Mouse (Mus musculus) hindbrain, embryonic 10.5 days (tissue): ENCODE measurements around the gene Kmt2a. TPM values are rescaled to one million over a fixed set of nuclear protein-coding genes. Genes with fewer than 3 reads are reported as not detected.

ENCODE experiments used
- DNase-seq: peaks from one replicate; pipeline ENCODE4 v3.0.0-alpha.2; 2017; ENCODE audit warnings: low spot score
- H3K27ac ChIP-seq: fragments of 300-500 bp; sonication (generic); 2 replicates; pipeline ENCODE4 v1.5.1; 2016; ENCODE audit warnings: mild to moderate bottlenecking, moderate library complexity
- H3K27me3 ChIP-seq: fragments of 300-500 bp; sonication (generic); 2 replicates; pipeline ENCODE4 v1.6.1; 2016; ENCODE audit warnings: mild to moderate bottlenecking; ENCODE audit not compliant: poor library complexity, insufficient read depth, severe bottlenecking
- H3K36me3 ChIP-seq: fragments of 300-500 bp; sonication (generic); 2 replicates; pipeline ENCODE4 v1.6.1; 2016; ENCODE audit warnings: mild to moderate bottlenecking, moderate library complexity
- H3K4me1 ChIP-seq: fragments of 300-500 bp; sonication (generic); replicated peaks from 2 replicates; pipeline ENCODE4 v1.6.1; 2016; ENCODE audit warnings: mild to moderate bottlenecking
- H3K4me3 ChIP-seq: fragments of 300-500 bp; sonication (generic); 2 replicates; pipeline ENCODE4 v1.5.1; 2016; ENCODE audit warnings: mild to moderate bottlenecking, moderate library complexity
- H3K9me3 ChIP-seq: fragments of 300-500 bp; sonication (generic); 2 replicates; pipeline ENCODE4 v1.6.1; 2016; ENCODE audit warnings: mild to moderate bottlenecking, moderate library complexity
- WGBS: fragments of 180-500 bp; shearing (Covaris S2); methylation state at CpG from one replicate; pipeline ENCODE4 v1.1.7; 2016; 5-methylcytosine and 5-hydroxymethylcytosine counted together
- polyA plus RNA-seq: library from polyadenylated mRNA; unstranded; fragments of >200 nt; fragmentation: Nextera tagmentation; extraction: Ambion mirVana; gene quantifications from 2 replicates; pipeline ENCODE4 v1.2.1, GENCODE M21; 2016

Kmt2a gene
- polyA plus RNA-seq, 1 experiment from 2014 or later, result 18.2 TPM

DNA sequence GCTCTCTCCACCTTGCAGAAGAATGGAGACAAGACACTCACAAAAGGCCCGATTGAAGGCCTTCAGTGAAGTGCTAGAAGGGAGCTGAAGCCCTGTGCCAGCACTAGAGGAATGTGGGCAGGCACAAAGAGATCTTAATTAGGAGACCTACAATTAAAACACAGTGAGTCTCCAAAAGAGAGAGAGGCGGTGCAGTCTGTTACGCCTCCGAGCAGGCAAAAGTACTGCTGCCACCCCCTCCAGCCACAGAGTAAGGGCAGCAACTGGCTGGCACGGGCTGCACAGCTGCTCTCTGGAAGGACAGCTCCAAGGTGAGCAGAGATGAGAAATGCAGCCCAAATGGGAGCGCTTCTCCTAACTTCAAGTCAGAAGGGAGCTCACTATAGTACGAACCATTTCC is 5.6 kb downstream of the Kmt2a start:
- no peaks in the 10 kb centered on the region for H3K9me3 ChIP-seq
- DNase-seq, result no peak
- peaks cover 54% of the 10 kb centered on the region for H3K4me1 ChIP-seq
- no peak overlapping the region for H3K27ac ChIP-seq
- peaks cover 40% of the 10 kb centered on the region for H3K36me3 ChIP-seq
- H3K27me3 ChIP-seq, result no peaks in the 10 kb centered on the region
- 58% methylated on average over 7 of the region's 7 CpGs for WGBS
- no peak overlapping the region; the same call in 1 of the 2 replicates for H3K4me3 ChIP-seq

DNA sequence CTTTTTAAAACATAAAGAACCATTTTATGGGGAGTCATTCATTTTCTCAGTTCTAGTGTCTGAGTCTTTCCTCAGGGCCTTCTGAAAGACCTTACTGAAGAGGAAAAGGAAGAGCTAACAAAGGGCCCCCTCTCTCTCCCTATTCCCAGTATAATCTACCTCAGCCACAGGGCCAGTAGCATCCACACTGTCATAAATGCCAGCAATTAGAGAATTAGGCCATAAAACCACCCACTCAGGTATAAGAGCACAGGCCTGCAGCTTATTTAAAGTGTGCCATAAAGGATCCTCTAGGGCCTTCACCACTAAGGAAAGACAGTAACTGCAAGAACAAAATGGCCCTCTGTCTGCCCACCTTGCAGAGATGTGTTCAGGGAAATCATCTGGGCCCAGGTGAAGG is 6.9 kb downstream of the Kmt2a start:
- H3K27ac ChIP-seq, result no peak overlapping the region
- no peak for DNase-seq
- no peaks in the 10 kb centered on the region for H3K27me3 ChIP-seq
- H3K36me3 ChIP-seq, result peaks cover 49% of the 10 kb centered on the region
- peaks cover 42% of the 10 kb centered on the region for H3K4me1 ChIP-seq
- H3K9me3 ChIP-seq, result no peaks in the 10 kb centered on the region
- H3K4me3 ChIP-seq, result no peak overlapping the region

DNA sequence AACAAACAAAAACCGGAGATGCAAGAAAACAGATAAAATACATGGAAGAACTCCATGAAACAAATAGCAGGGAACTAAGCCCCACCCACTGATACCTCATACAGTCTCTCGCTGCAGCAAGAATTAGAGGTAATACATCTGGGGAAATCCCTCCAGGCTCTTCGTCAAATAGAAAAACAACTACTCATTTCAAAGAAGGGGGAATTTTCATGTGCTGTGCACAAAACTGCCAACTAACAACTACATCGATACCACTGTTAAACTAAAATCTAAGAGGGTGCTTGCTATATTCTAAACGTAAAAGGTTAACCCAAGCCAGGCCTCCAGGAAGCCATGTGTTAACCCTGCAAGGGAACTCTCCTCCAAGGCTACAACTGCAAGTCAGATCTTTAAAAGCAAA is 7.4 kb downstream of the Kmt2a start:
- peaks cover 51% of the 10 kb centered on the region for H3K36me3 ChIP-seq
- 85% methylated on average over 5 of the region's 5 CpGs for WGBS

DNA sequence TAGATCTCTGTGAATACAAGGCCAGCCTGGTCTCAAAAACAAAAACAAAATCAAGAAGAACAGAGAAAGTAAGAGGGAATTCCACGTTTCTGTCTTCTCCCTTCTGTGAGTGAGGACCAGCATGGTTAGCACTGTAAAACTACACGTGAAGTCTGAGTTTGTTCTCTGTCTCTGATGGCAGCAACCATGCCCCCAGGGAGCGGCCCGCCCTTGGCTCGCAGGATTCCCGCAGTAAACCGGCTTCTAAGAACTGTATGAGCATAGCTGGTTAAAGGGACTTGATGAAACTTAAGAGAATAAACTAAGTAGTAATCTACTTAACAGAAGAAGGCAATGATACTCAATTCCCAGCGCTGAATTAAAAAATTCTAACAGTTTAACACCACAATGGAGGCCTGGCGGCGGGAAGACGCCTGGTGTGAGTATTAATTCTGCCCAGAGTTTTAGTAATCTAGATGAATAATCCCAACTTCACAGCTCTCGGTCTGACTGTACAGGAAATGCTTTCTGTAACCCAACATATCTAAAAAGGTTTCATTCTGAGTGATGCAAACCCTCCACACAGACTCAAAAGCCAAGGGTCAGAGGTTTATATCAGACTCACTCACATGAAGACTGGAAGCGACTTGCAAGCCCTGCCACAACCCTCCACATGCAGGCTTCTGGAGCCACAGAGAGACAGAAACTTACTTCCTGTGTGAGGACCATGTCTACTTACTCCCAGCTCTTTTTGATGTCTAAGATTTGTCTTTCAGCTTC is 12.6 kb downstream of the Kmt2a start:
- no peak overlapping the region for H3K27ac ChIP-seq
- H3K27me3 ChIP-seq, result no peaks in the 10 kb centered on the region
- H3K36me3 ChIP-seq, result peaks cover 72% of the 10 kb centered on the region
- H3K4me3 ChIP-seq, result no peak overlapping the region
- WGBS, result 85% methylated on average over 13 of the region's 13 CpGs
- peaks cover 13% of the 10 kb centered on the region; the same call in 1 of the 2 replicates for H3K4me1 ChIP-seq
- H3K9me3 ChIP-seq, result no peaks in the 10 kb centered on the region
- no peak for DNase-seq

More for the DNA sequence above, 7.4 kb downstream of the Kmt2a start:
- Histone ChIP-seq H3K4me3 (no peak overlapping the region), H3K27ac (no peak overlapping the region), H3K4me1 (peaks cover 36% of the 10 kb centered on the region), H3K9me3 (no peaks in the 10 kb centered on the region), H3K27me3 (no peaks in the 10 kb centered on the region)
- no peak for DNase-seq

DNA sequence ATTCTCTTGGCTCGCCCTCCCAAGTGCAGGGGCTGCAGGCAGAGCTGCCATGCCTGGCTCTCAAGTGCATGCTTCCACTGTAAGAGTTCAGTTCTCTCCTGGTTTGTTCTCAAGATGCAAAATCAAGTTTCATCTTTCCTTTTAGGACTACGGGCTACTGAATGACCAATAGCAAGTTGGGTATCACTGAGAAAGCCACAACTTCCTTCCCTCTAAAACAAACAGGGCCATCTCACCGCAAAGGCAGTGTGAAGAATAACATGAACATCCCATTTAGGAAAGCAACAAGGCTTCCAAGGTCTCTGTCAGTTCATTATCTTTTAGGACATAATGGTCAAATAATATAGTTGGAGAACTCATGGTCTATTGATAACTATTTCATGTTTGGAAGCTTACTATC is 13.4 kb downstream of the Kmt2a start:
- Histone ChIP-seq H3K4me3 (no peak overlapping the region), H3K27me3 (no peaks in the 10 kb centered on the region), H3K36me3 (peaks cover 78% of the 10 kb centered on the region), H3K4me1 (peaks cover 13% of the 10 kb centered on the region; the same call in 1 of the 2 replicates), H3K27ac (no peak overlapping the region), H3K9me3 (no peaks in the 10 kb centered on the region)
- WGBS, result 91% methylated on average over 3 of the region's 3 CpGs
- no peak for DNase-seq

DNA sequence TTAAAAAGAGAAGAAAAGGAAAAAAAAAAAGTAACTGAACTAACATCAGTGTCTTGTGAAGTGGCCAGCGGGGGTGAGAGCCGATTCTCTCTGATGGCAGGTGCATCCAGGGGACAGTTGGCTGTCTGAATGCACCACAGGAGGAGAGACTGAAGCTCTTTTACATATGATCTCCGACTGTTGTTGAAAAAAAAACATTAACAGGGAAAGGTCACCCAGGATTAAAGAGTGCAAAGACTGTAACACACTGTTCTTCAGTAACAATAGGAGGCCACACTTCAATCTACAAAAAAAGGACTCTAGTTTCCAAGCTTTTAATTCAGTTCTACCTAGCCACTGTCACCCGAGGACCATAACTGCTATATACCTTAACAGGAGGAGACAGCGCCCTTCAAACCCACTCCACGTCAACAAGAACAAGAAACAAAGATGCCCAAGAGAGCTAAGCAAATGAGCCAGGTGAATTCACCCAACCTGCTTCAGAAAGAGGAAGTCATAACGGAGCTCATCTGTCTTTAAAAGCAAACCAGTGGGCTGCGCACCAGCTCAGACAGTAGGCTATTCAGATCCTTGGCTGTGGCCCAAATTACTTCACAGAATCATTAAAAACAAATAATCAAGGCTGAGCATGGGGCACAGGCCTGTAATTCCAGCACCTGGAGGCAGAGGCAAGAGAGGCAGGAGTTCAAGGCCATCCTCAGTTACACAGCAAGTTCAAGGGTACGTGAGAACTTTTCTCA is 14.4 kb downstream of the Kmt2a start:
- H3K27me3 ChIP-seq, result no peaks in the 10 kb centered on the region
- no peak overlapping the region for H3K27ac ChIP-seq
- no peak overlapping the region for H3K4me3 ChIP-seq
- H3K4me1 ChIP-seq, result peaks cover 13% of the 10 kb centered on the region; the same call in 1 of the 2 replicates
- WGBS, result 80% methylated on average over 9 of the region's 9 CpGs
- peaks cover 81% of the 10 kb centered on the region for H3K36me3 ChIP-seq
- no peak for DNase-seq
- H3K9me3 ChIP-seq, result no peaks in the 10 kb centered on the region

DNA sequence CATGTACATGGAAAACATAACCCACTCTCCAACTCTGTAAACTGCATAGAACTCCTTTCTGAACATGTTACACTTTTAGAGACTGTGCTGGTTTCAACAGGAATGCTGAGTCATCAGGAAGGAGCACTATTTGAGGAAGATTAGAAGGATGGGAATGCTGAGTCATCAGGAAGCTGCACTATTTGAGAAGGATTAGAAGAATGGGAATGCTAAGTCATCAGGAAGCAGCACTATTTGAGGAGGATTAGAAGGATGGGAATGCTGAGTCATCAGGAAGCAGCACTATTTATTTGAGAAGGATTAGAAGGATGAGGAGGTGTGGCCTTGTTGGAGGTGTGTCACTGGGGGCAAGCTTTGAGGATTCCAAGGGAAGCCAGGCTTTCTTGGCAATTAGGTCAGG is 20.0 kb downstream of the Kmt2a start:
- no peak for DNase-seq
- Histone ChIP-seq H3K4me3 (no peak overlapping the region), H3K27ac (no peak overlapping the region), H3K9me3 (peaks cover 4% of the 10 kb centered on the region; the same call in 1 of the 2 replicates), H3K27me3 (no peaks in the 10 kb centered on the region), H3K36me3 (peaks cover 86% of the 10 kb centered on the region), H3K4me1 (0 out of 2 replicates have a peak, but pooled peaks cover 2% of the 10 kb centered on the region)

DNA sequence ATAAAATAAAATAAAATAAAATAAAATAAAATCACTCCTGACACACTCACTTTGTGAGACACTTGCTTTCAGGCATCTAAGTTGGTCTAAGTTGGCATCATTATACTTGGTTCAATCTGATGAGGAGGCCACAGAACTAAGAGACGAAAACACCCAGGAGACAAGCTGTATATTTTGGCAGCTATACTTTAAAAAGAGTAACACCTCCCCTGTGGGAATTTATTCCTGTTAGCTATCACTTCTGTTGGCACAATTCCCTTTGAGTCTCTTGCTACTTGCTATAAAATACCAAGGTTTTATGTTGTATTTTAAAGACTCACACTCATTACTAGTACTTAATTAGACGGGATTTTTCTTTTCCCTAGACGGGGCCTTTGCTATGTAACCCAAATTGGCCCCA is 22.4 kb downstream of the Kmt2a start:
- Histone ChIP-seq H3K9me3 (peaks cover 4% of the 10 kb centered on the region; the same call in 1 of the 2 replicates), H3K4me1 (no peaks in the 10 kb centered on the region), H3K27ac (no peak overlapping the region), H3K27me3 (no peaks in the 10 kb centered on the region), H3K4me3 (no peak overlapping the region), H3K36me3 (peaks cover 64% of the 10 kb centered on the region)
- 95% methylated on average over 3 of the region's 3 CpGs for WGBS
- DNase-seq, result no peak

DNA sequence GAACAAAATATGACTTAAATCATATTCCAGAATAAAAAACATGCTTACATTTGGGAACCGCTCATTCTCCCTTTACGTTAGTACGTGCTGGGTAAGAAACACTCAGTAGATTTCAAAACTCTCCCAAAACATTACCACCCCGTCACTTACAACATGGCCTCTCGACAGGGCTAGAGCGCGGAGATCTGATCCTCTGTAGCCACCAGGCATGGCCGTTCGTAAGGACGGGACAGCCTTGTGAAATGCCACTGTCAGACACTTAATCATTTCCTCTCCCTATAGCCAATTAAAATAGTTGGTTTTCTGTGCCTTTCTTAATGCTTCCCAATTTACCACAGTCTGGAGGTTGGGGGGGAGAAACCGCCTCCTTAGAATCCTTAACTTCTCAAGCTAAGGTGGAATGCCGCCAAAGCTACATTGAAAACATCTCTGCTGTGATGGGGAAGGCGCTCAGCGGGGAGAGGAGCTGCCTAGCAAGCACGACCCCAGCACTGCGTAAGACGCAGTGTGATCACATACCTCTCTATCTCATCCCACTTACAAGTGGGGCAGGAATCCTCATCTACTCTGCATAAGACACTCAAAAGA is 23.6 kb downstream of the Kmt2a start:
- Histone ChIP-seq H3K4me3 (no peak overlapping the region), H3K27ac (no peak overlapping the region), H3K9me3 (peaks cover 4% of the 10 kb centered on the region; the same call in 1 of the 2 replicates), H3K27me3 (no peaks in the 10 kb centered on the region), H3K4me1 (no peaks in the 10 kb centered on the region), H3K36me3 (peaks cover 56% of the 10 kb centered on the region)
- 92% methylated on average over 17 of the region's 17 CpGs for WGBS
- DNase-seq, result no peak

DNA sequence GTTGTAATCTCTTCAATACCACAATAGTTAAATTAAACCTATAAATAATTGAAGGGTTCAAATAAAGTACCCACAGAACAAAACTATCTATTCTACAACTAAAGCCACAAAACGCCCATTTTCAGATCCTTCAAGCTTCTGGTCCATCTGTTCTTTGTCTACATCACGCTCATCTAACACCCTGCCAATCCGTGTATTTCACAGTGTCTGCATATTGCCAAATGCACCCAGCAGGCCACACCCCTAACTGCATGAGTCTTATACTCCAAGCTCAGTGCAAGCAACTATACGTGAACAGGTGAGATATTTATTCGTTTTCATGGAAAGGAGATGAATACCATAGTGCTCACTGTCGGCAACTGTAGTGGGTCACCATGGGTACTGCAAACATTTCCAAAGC is 25.9 kb downstream of the Kmt2a start:
- Histone ChIP-seq H3K4me3 (no peak overlapping the region), H3K9me3 (no peaks in the 10 kb centered on the region), H3K27ac (no peak overlapping the region), H3K27me3 (no peaks in the 10 kb centered on the region), H3K36me3 (peaks cover 55% of the 10 kb centered on the region), H3K4me1 (no peaks in the 10 kb centered on the region)
- DNase-seq, result no peak
- 91% methylated on average over 6 of the region's 6 CpGs for WGBS

DNA sequence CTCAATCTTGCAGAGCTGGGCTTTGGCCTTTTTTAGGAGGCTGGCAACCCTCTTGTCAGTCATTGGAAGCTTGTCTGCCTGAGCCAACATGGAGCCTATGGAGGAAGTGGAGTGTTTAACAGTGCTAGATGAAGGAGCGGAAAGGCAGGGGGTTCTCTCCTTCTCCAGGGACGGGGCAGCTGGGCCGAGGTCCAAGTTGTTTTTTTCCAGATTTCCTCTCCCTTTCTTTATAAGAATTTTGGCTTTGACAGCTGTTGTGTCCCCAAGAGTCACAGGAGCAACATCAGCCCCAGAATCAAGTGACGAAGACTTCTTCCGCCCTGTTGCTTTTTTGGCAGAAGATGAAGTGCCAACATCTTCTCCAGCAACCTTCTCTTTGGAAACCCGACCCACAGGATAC is 33.6 kb downstream of the Kmt2a start:
- Histone ChIP-seq H3K9me3 (no peaks in the 10 kb centered on the region), H3K27me3 (no peaks in the 10 kb centered on the region), H3K27ac (no peak overlapping the region), H3K4me1 (no peaks in the 10 kb centered on the region), H3K4me3 (no peak overlapping the region), H3K36me3 (peaks cover 96% of the 10 kb centered on the region)
- WGBS, result 94% methylated on average over 6 of the region's 6 CpGs
- DNase-seq, result no peak

DNA sequence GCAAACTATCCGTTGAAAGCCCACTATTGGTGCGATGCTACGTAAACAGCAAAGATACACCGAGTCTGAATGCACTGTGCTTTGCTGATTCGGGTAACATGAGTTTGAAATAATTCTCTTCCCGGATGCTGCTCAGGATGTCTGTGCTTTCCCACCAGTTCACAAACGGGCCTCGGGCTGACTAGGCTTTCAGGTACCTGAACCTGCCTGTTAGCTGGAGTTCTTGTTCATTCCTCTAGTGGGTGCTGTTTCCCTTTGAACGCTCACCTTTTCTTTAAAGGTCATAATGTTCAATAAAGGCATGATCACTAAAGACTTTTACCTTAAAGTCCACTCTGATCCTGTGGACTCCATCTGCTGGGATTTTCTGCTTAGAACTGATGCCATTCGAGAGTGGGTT is 39.9 kb downstream of the Kmt2a start:
- no peaks in the 10 kb centered on the region for H3K9me3 ChIP-seq
- peaks cover 97% of the 10 kb centered on the region for H3K36me3 ChIP-seq
- no peaks in the 10 kb centered on the region for H3K27me3 ChIP-seq
- no peak overlapping the region for H3K4me3 ChIP-seq
- H3K27ac ChIP-seq, result no peak overlapping the region
- no peaks in the 10 kb centered on the region for H3K4me1 ChIP-seq
- no peak for DNase-seq
- 94% methylated on average over 10 of the region's 10 CpGs for WGBS

DNA sequence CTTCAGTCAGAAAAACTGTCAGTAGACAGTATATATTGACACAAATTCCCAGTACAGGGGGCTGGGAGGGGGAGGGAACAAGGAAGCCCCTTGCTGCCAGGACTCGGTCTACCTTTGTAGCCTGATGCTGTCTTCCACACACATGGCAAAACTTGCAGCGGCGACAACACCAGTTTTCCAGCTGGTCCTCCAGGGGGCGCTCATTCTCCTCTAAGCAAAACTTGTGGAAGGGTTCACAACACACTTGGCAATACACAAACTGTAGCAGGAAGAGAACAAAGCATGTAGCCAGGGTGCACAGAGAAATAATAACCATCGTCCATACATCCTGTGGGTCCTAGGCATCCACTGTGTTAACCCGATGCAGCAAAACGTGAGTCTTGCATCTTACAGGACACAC is 44.7 kb downstream of the Kmt2a start:
- no peaks in the 10 kb centered on the region for H3K9me3 ChIP-seq
- peak; percentile 77 for DNase-seq
- H3K27ac ChIP-seq, result no peak overlapping the region
- WGBS, result 58% methylated on average over 7 of the region's 7 CpGs
- H3K27me3 ChIP-seq, result no peaks in the 10 kb centered on the region
- H3K4me1 ChIP-seq, result no peaks in the 10 kb centered on the region
- no peak overlapping the region for H3K4me3 ChIP-seq
- H3K36me3 ChIP-seq, result peaks cover 97% of the 10 kb centered on the region
